ENCODE assay signal across 23 mouse cellular contexts in the genomic region with DNA sequence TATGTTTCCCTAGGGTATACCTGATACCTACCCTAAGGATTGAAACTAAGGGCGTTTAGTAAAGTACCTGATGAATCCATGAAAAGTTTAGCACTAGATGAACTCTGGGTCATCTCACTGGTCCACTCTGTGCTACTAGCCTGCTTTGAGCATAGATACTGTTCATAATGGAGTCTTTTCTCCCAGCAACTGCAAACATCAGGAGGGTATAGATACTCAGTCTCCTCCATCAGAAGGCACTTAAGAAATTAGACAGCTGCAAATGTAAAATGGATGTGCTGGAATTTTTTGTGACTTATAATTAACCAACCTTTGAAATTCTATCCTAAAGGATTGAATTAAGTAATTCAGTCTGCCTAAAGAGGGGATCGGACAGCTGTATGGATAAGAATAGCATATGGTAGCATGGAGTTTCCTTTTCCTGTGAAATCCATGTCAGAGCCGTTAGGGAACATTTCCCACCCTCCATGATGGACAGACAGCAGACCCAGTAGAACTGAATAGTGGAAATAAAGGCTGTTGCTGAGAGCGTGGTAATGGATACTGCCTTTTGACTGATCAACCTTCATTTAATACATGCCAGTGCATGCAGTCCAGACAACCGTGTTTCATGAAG.
A peak's percentile ranks its signal among the peaks of the same experiment; 100 is the strongest.
DNase-seq lines count a peak whose midpoint lies in the region; ATAC-seq and TF ChIP-seq lines count a peak whose summit lies in the region.
"Had no signal": no experiment of that assay in that cellular context is flagged by ENCODE, and none has a peak within 500 bp of the region (broad histone marks: within the 10 kb centered on the region; RNA-seq: fewer than 3 reads in every experiment).

No protein-coding gene starts in this region.

- no peak for TF ChIP-seq POLR2A in lung, adult 2 months (IDR thresholded peaks at IDR 0.05; ENCODE audit: borderline replicate concordance, extremely low read depth, low read depth, low read length)

- no peaks in the 10 kb centered on the region for H3K9me3 ChIP-seq in embryonic facial prominence, embryonic 14.5 days (ENCODE audit: control insufficient read depth, low read length)
- H3K9me3 ChIP-seq in embryonic facial prominence, embryonic 10.5 days = no peaks in the 10 kb centered on the region
- no peaks in the 10 kb centered on the region for H3K9me3 ChIP-seq in limb, embryonic 13.5 days
- no peaks in the 10 kb centered on the region for H3K9me3 ChIP-seq in limb, embryonic 10.5 days (replicated peaks)
- H3K9me3 ChIP-seq: embryonic facial prominence, embryonic 12.5 days; forebrain, embryonic 13.5 days; forebrain, embryonic 15.5 days; G1E had no signal

- H3K9ac ChIP-seq in embryonic facial prominence, embryonic 14.5 days (ENCODE audit: low read depth, low read length) = no peak overlapping the region
- H3K9ac ChIP-seq in limb, embryonic 13.5 days = no peak overlapping the region
- H3K9ac ChIP-seq: embryonic facial prominence, embryonic 12.5 days; forebrain, embryonic 13.5 days; forebrain, embryonic 15.5 days; forebrain, postnatal 0 days had no signal

- no peak overlapping the region for H3K4me2 ChIP-seq in embryonic facial prominence, embryonic 14.5 days (ENCODE audit: low read depth, low read length)
- H3K4me2 ChIP-seq in limb, embryonic 13.5 days (replicated peaks) = no peak overlapping the region
- H3K4me2 ChIP-seq: embryonic facial prominence, embryonic 12.5 days; forebrain, embryonic 13.5 days; forebrain, embryonic 15.5 days had no signal

- no peaks in the 10 kb centered on the region for H3K36me3 ChIP-seq in embryonic facial prominence, embryonic 14.5 days (ENCODE audit: control insufficient read depth, insufficient read depth, low read length)
- no peaks in the 10 kb centered on the region for H3K36me3 ChIP-seq in embryonic facial prominence, embryonic 10.5 days (replicated peaks)
- no peaks in the 10 kb centered on the region for H3K36me3 ChIP-seq in limb, embryonic 13.5 days
- H3K36me3 ChIP-seq in limb, embryonic 10.5 days = no peaks in the 10 kb centered on the region
- H3K36me3 ChIP-seq: embryonic facial prominence, embryonic 12.5 days; forebrain, embryonic 15.5 days; G1E had no signal

- DNase-seq in embryonic facial prominence, embryonic 14.5 days (ENCODE audit: low spot score) = peak; percentile 48
- DNase-seq in embryonic facial prominence, embryonic 10.5 days (ENCODE audit: low spot score) = no peak
- DNase-seq in limb, embryonic 10.5 days (ENCODE audit: low spot score) = no peak
- no peak for DNase-seq in lung, adult 2 months
- DNase-seq: adrenal gland, adult 8-10 months; adrenal gland, postnatal 14 days; adrenal gland, postnatal 36 days; B cell, adult 2 months; cerebellum, adult 18-20 months; cerebellum, adult 8-10 months; cerebellum, adult 9-11 months; cerebellum, postnatal 14 days; cerebellum, postnatal 36 days; embryo, embryonic 11 days; forebrain, postnatal 0 days had no signal

- WGBS in embryonic facial prominence, embryonic 14.5 days = 60% methylated on average over 5 of the region's 5 CpGs
- WGBS in embryonic facial prominence, embryonic 10.5 days = 83% methylated on average over 5 of the region's 5 CpGs
- 76% methylated on average over 5 of the region's 5 CpGs for WGBS in limb, embryonic 13.5 days
- 87% methylated on average over 5 of the region's 5 CpGs for WGBS in limb, embryonic 10.5 days
- 75% methylated on average over 5 of the region's 5 CpGs for WGBS in lung, adult 2 months

- TF ChIP-seq CTCF in lung, adult 2 months (IDR thresholded peaks at IDR 0.05; ENCODE audit: insufficient read depth, low read length) = no peak

- peaks cover 5% of the 10 kb centered on the region; the same call in 1 of the 2 replicates for H3K4me1 ChIP-seq in embryonic facial prominence, embryonic 14.5 days (ENCODE audit: control insufficient read depth, insufficient read depth, low read length)
- H3K4me1 ChIP-seq in embryonic facial prominence, embryonic 10.5 days = no peaks in the 10 kb centered on the region
- peaks cover 18% of the 10 kb centered on the region for H3K4me1 ChIP-seq in limb, embryonic 13.5 days
- H3K4me1 ChIP-seq in limb, embryonic 10.5 days = peaks cover 7% of the 10 kb centered on the region; the same call in 1 of the 2 replicates
- H3K4me1 ChIP-seq in lung, adult 2 months (ENCODE audit: control insufficient read depth, insufficient read depth, low read length) = no peaks in the 10 kb centered on the region
- H3K4me1 ChIP-seq: embryonic facial prominence, embryonic 12.5 days; forebrain, embryonic 13.5 days; forebrain, embryonic 15.5 days had no signal

- no peak overlapping the region for H3K4me3 ChIP-seq in embryonic facial prominence, embryonic 14.5 days (ENCODE audit: low read depth, low read length)
- no peak overlapping the region for H3K4me3 ChIP-seq in embryonic facial prominence, embryonic 10.5 days
- H3K4me3 ChIP-seq in limb, embryonic 13.5 days = no peak overlapping the region
- no peak overlapping the region for H3K4me3 ChIP-seq in limb, embryonic 10.5 days
- no peak overlapping the region for H3K4me3 ChIP-seq in lung, adult 2 months (replicated peaks; ENCODE audit: extremely low read depth, low read depth, low read length)
- H3K4me3 ChIP-seq: embryonic facial prominence, embryonic 12.5 days; forebrain, embryonic 13.5 days; forebrain, embryonic 15.5 days had no signal

- H3K27me3 ChIP-seq in embryonic facial prominence, embryonic 14.5 days (replicated peaks; ENCODE audit: control insufficient read depth, insufficient read depth, low read length) = no peaks in the 10 kb centered on the region
- H3K27me3 ChIP-seq in embryonic facial prominence, embryonic 10.5 days (replicated peaks; ENCODE audit: low read depth, poor library complexity, severe bottlenecking) = no peaks in the 10 kb centered on the region
- H3K27me3 ChIP-seq in limb, embryonic 13.5 days = no peaks in the 10 kb centered on the region
- H3K27me3 ChIP-seq in limb, embryonic 10.5 days (ENCODE audit: low read depth, poor library complexity, severe bottlenecking) = no peaks in the 10 kb centered on the region
- H3K27me3 ChIP-seq: embryonic facial prominence, embryonic 12.5 days; forebrain, embryonic 15.5 days had no signal

- H3K27ac ChIP-seq in embryonic facial prominence, embryonic 14.5 days (replicated peaks; ENCODE audit: low read depth, low read length) = no peak overlapping the region
- no peak overlapping the region for H3K27ac ChIP-seq in embryonic facial prominence, embryonic 10.5 days (replicated peaks)
- H3K27ac ChIP-seq in limb, embryonic 13.5 days = no peak overlapping the region
- H3K27ac ChIP-seq in limb, embryonic 10.5 days = no peak overlapping the region
- H3K27ac ChIP-seq: embryonic facial prominence, embryonic 12.5 days; forebrain, embryonic 13.5 days; forebrain, embryonic 15.5 days had no signal

- peak; percentile 68 for ATAC-seq in embryonic facial prominence, embryonic 14.5 days (ENCODE audit: low read depth)
- peak; percentile 70; the same call in 1 of the 2 replicates for ATAC-seq in limb, embryonic 13.5 days (ENCODE audit: low FRiP score, low read depth)
- ATAC-seq: activated CD4-positive, CD25-positive, alpha-beta regulatory T cell, adult 4 months; CD4-positive, CD25-positive, alpha-beta regulatory T cell, adult 4 months; forebrain, embryonic 13.5 days; forebrain, embryonic 15.5 days; forebrain, postnatal 0 days; Patski had no signal
